Mouse (Mus musculus): ENCODE results near the gene Tusc1. TPM values are rescaled to one million over a fixed set of nuclear protein-coding genes. Genes with fewer than 3 reads are reported as not detected.

The Tusc1 gene
- 6.3 and 8.1 TPM in 2 replicates for polyA plus RNA-seq (2014; fragmentation: Nextera tagmentation; extraction: Ambion mirVana)

DNA sequence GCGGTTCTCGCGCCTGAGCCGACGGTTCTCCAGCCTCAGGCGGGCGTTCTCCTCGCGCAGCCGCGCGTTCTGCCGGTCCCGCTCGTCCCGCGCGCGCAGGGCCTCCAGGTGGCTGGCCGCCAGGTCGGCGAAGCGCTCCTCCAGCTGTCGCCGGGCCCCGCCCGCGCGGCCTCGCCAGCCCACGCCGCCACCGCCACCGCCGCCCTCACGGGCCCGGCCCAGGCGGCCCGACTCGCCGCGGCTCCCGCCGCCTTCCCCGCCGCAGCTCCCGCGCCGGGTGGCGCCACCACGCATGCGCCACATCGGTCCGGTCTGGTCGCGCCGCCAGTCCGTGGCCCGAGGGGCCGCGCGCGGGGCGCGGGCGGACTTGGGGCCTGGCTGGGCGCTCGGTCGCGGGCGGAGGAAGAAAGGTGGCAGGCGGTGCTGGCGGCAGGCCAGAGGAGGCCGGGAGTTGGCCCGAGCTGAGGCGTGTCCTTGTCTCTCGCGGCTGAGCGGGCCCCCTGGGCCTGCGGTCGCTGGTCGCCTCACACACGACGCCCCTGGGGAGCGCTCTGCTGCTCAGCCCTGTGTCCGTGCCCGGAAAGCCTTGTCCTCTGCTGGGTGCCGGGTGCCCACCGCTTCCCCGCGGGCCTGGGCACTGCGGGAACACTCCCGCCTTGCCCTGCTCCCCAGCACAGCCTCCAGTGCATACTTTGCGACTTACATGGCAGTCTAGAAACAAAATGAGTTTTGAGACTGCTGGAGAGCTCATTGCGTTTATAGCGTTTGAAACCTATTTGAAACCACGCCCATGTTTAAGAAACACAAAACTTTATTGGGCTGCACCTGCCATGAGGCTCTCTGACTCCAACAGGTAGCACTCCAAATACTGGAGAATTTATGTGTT is at the start of gene Tusc1:
Gene Tusc1 (minus strand): TSS at position 394 of the 886 bp plus-strand sequence.
- H3K36me3 ChIP-seq (replicated peaks; ENCODE audit: control insufficient read depth, insufficient read depth, low read depth, low read length) = no peaks in the 10 kb centered on the region
- DNase-seq (ENCODE audit: low spot score) = peak; percentile 74
- WGBS = under 1% methylated on average over 63 of the region's 97 CpGs
- H3K4me3 ChIP-seq (ENCODE audit: low read depth, low read length) = peak within 1 kb of the TSS; percentile 70
- H3K4me1 ChIP-seq (ENCODE audit: control insufficient read depth, insufficient read depth, low read length) = no peaks in the 10 kb centered on the region
- H3K27ac ChIP-seq (replicated peaks; ENCODE audit: low read depth, low read length) = peak within 1 kb of the TSS; percentile 89
- H3K27me3 ChIP-seq (ENCODE audit: control insufficient read depth, insufficient read depth, low read length) = no peaks in the 10 kb centered on the region
- H3K9me3 ChIP-seq (replicated peaks; ENCODE audit: control insufficient read depth, low read length) = no peaks in the 10 kb centered on the region
- H3K9ac ChIP-seq (replicated peaks; ENCODE audit: low read length) = peak within 1 kb of the TSS; percentile 93
- ATAC-seq (replicated peaks; ENCODE audit: insufficient number of reproducible peaks, low FRiP score, low TSS enrichment, low read depth) = peak; percentile 89
- peak within 1 kb of the TSS; percentile 91 for H3K4me2 ChIP-seq (ENCODE audit: low read depth, low read length)

DNA sequence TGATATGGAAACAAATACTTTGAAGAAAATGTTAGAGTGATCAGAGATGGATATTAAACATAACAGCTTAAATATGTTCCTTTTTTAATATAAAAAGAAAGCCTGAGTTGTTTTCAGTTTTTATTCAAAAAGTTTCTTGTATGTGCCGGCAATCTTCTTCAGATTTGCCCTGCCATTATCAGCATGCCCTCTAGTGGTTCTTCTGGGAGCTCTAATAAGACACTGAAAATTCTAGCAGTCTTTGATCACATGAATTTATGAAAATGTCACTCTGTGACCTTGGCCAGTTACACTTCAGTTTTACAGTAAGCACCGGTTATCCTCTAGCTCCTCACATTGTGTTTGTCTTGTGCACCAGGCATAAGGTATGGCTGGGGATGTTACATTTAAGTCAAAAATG is 17.6 kb upstream of the Tusc1 start:
- no peaks in the 10 kb centered on the region for H3K27me3 ChIP-seq (ENCODE audit: control insufficient read depth, insufficient read depth, low read length)
- H3K9ac ChIP-seq (replicated peaks; ENCODE audit: low read length) = no peak overlapping the region
- H3K4me3 ChIP-seq (ENCODE audit: low read depth, low read length) = no peak overlapping the region
- H3K4me1 ChIP-seq (ENCODE audit: control insufficient read depth, insufficient read depth, low read length) = no peaks in the 10 kb centered on the region
- 66% methylated on average over 2 of the region's 2 CpGs for WGBS
- no peaks in the 10 kb centered on the region for H3K36me3 ChIP-seq (replicated peaks; ENCODE audit: control insufficient read depth, insufficient read depth, low read depth, low read length)
- DNase-seq (ENCODE audit: low spot score) (peak; percentile 9), ATAC-seq (replicated peaks; ENCODE audit: insufficient number of reproducible peaks, low FRiP score, low TSS enrichment, low read depth) (no peak)
- H3K9me3 ChIP-seq (replicated peaks; ENCODE audit: control insufficient read depth, low read length) = no peaks in the 10 kb centered on the region
- H3K4me2 ChIP-seq (ENCODE audit: low read depth, low read length) = no peak overlapping the region
- no peak overlapping the region for H3K27ac ChIP-seq (replicated peaks; ENCODE audit: low read depth, low read length)

- Histone ChIP-seq H3K27me3 (ENCODE audit: control insufficient read depth, insufficient read depth, low read length) (no peaks in the 10 kb centered on the region), H3K9ac (replicated peaks; ENCODE audit: low read length) (no peak overlapping the region), H3K4me3 (ENCODE audit: low read depth, low read length) (no peak overlapping the region), H3K36me3 (replicated peaks; ENCODE audit: control insufficient read depth, insufficient read depth, low read depth, low read length) (no peaks in the 10 kb centered on the region), H3K4me2 (ENCODE audit: low read depth, low read length) (no peak overlapping the region), H3K4me1 (ENCODE audit: control insufficient read depth, insufficient read depth, low read length) (no peaks in the 10 kb centered on the region), H3K27ac (replicated peaks; ENCODE audit: low read depth, low read length) (no peak overlapping the region), H3K9me3 (replicated peaks; ENCODE audit: control insufficient read depth, low read length) (no peaks in the 10 kb centered on the region)
- DNase-seq (ENCODE audit: low spot score) (no peak), ATAC-seq (replicated peaks; ENCODE audit: insufficient number of reproducible peaks, low FRiP score, low TSS enrichment, low read depth) (no peak)
- WGBS = 86% methylated on average over 2 of the region's 2 CpGs
Observed at GRCm38 (mm10) chr4:93344357-93344756, 9.0 kb upstream of the Tusc1 start.

DNA sequence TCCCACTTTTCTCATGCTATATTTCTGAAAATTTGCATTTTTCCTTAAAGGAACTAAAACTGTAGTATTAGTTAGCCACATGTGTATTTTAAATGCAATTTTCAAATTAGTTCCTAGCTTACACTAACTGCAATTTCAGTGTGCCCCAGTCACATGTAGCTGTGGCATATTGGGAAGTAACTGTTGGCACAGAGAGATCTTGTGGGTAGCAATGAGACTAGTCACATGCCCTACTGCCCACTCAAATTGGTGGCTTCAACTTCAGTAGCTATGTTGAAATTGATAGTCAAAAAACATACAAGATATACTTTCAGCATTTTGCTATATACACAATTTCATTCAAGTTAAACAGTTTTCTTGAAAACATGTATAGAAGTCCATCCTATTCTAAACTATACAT is 6.3 kb upstream of the Tusc1 start:
- Histone ChIP-seq H3K9ac (replicated peaks; ENCODE audit: low read length) (no peak overlapping the region), H3K9me3 (replicated peaks; ENCODE audit: control insufficient read depth, low read length) (no peaks in the 10 kb centered on the region), H3K4me3 (ENCODE audit: low read depth, low read length) (no peak overlapping the region), H3K27ac (replicated peaks; ENCODE audit: low read depth, low read length) (no peak overlapping the region), H3K4me1 (ENCODE audit: control insufficient read depth, insufficient read depth, low read length) (no peaks in the 10 kb centered on the region), H3K27me3 (ENCODE audit: control insufficient read depth, insufficient read depth, low read length) (no peaks in the 10 kb centered on the region), H3K36me3 (replicated peaks; ENCODE audit: control insufficient read depth, insufficient read depth, low read depth, low read length) (no peaks in the 10 kb centered on the region), H3K4me2 (ENCODE audit: low read depth, low read length) (no peak overlapping the region)
- ATAC-seq (replicated peaks; ENCODE audit: insufficient number of reproducible peaks, low FRiP score, low TSS enrichment, low read depth) = no peak
- no peak for DNase-seq (ENCODE audit: low spot score)

GRCm38 (mm10) chr4:93337977-93338376 is 2.7 kb upstream of the Tusc1 start:
- no peaks in the 10 kb centered on the region for H3K9me3 ChIP-seq (replicated peaks; ENCODE audit: control insufficient read depth, low read length)
- H3K9ac ChIP-seq (replicated peaks; ENCODE audit: low read length) = no peak overlapping the region
- H3K4me3 ChIP-seq (ENCODE audit: low read depth, low read length) = no peak overlapping the region
- H3K4me2 ChIP-seq (ENCODE audit: low read depth, low read length) = no peak overlapping the region
- WGBS = 79% methylated on average over 3 of the region's 3 CpGs
- no peak for ATAC-seq (replicated peaks; ENCODE audit: insufficient number of reproducible peaks, low FRiP score, low TSS enrichment, low read depth)
- H3K27ac ChIP-seq (replicated peaks; ENCODE audit: low read depth, low read length) = no peak overlapping the region
- no peaks in the 10 kb centered on the region for H3K36me3 ChIP-seq (replicated peaks; ENCODE audit: control insufficient read depth, insufficient read depth, low read depth, low read length)
- DNase-seq (ENCODE audit: low spot score) = no peak
- H3K4me1 ChIP-seq (ENCODE audit: control insufficient read depth, insufficient read depth, low read length) = no peaks in the 10 kb centered on the region
- H3K27me3 ChIP-seq (ENCODE audit: control insufficient read depth, insufficient read depth, low read length) = no peaks in the 10 kb centered on the region

DNA sequence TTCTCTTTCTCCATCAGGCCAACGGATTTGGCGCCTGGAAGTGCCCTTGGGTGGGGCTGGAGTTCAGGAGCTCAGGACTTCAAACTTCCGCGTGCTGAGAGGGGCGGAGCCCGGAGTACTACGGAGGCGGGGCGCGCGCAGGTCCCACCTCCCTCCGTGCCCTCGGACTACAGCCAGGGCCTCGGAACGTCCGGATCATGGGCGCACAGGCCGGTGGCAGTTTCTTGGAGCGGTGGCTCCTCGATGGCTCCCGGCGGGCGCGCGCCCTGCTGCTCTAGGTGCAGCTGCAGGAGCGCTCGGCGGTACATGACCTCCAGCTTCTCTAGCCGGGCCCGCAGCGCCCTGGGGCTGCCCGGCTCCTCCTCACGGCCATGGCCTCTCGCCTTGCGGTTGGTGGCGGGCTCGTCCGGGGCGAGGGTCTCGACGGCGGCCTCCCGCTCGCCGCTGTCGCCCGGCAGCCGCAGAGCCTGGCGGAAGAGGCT is 634 bp downstream of the Tusc1 start:
- Histone ChIP-seq H3K36me3 (replicated peaks; ENCODE audit: control insufficient read depth, insufficient read depth, low read depth, low read length) (no peaks in the 10 kb centered on the region), H3K27me3 (ENCODE audit: control insufficient read depth, insufficient read depth, low read length) (no peaks in the 10 kb centered on the region), H3K4me1 (ENCODE audit: control insufficient read depth, insufficient read depth, low read length) (no peaks in the 10 kb centered on the region), H3K4me3 (ENCODE audit: low read depth, low read length) (peak overlapping the region; percentile 70), H3K27ac (replicated peaks; ENCODE audit: low read depth, low read length) (peak overlapping the region; percentile 89), H3K9me3 (replicated peaks; ENCODE audit: control insufficient read depth, low read length) (no peaks in the 10 kb centered on the region), H3K4me2 (ENCODE audit: low read depth, low read length) (peak overlapping the region; percentile 91), H3K9ac (replicated peaks; ENCODE audit: low read length) (peak overlapping the region; percentile 93)
- DNase-seq (ENCODE audit: low spot score) (peak; percentile 78), ATAC-seq (replicated peaks; ENCODE audit: insufficient number of reproducible peaks, low FRiP score, low TSS enrichment, low read depth) (peak; percentile 93)
- WGBS = under 1% methylated on average over 45 of the region's 49 CpGs

GRCm38 (mm10) chr4:93307486-93307885 is 27.8 kb downstream of the Tusc1 start:
- Histone ChIP-seq H3K4me3 (ENCODE audit: low read depth, low read length) (no peak overlapping the region), H3K36me3 (replicated peaks; ENCODE audit: control insufficient read depth, insufficient read depth, low read depth, low read length) (no peaks in the 10 kb centered on the region), H3K4me1 (ENCODE audit: control insufficient read depth, insufficient read depth, low read length) (no peaks in the 10 kb centered on the region), H3K9ac (replicated peaks; ENCODE audit: low read length) (no peak overlapping the region), H3K27me3 (ENCODE audit: control insufficient read depth, insufficient read depth, low read length) (no peaks in the 10 kb centered on the region), H3K4me2 (ENCODE audit: low read depth, low read length) (no peak overlapping the region), H3K27ac (replicated peaks; ENCODE audit: low read depth, low read length) (no peak overlapping the region), H3K9me3 (replicated peaks; ENCODE audit: control insufficient read depth, low read length) (no peaks in the 10 kb centered on the region)
- 84% methylated on average over 3 of the region's 3 CpGs for WGBS
- DNase-seq (ENCODE audit: low spot score) (no peak), ATAC-seq (replicated peaks; ENCODE audit: insufficient number of reproducible peaks, low FRiP score, low TSS enrichment, low read depth) (no peak)

GRCm38 (mm10) chr4:93286065-93286464 is 49.2 kb downstream of the Tusc1 start:
- H3K9ac ChIP-seq (replicated peaks; ENCODE audit: low read length) = no peak overlapping the region
- H3K36me3 ChIP-seq (replicated peaks; ENCODE audit: control insufficient read depth, insufficient read depth, low read depth, low read length) = no peaks in the 10 kb centered on the region
- H3K27me3 ChIP-seq (ENCODE audit: control insufficient read depth, insufficient read depth, low read length) = no peaks in the 10 kb centered on the region
- no peak for ATAC-seq (replicated peaks; ENCODE audit: insufficient number of reproducible peaks, low FRiP score, low TSS enrichment, low read depth)
- no peaks in the 10 kb centered on the region for H3K4me1 ChIP-seq (ENCODE audit: control insufficient read depth, insufficient read depth, low read length)
- H3K9me3 ChIP-seq (replicated peaks; ENCODE audit: control insufficient read depth, low read length) = no peaks in the 10 kb centered on the region
- H3K4me3 ChIP-seq (ENCODE audit: low read depth, low read length) = no peak overlapping the region
- no peak overlapping the region for H3K27ac ChIP-seq (replicated peaks; ENCODE audit: low read depth, low read length)
- 87% methylated on average over 4 of the region's 4 CpGs for WGBS
- no peak overlapping the region for H3K4me2 ChIP-seq (ENCODE audit: low read depth, low read length)
- no peak for DNase-seq (ENCODE audit: low spot score)
